ENCODE assay signal across 8 mouse cellular contexts in genomic region chr11:58981541-58982447, GRCm38 (mm10). TPM values are rescaled to one million over a fixed set of nuclear protein-coding genes. Genes with fewer than 3 reads are reported as not detected.
DNase-seq lines count a peak whose midpoint lies in the region; ATAC-seq and TF ChIP-seq lines count a peak whose summit lies in the region.

No protein-coding gene starts in this region.

- H3K9ac ChIP-seq in heart, embryonic 11.5 days (ENCODE audit: low read depth, low read length) = no peak overlapping the region

- no peak for ATAC-seq in heart, embryonic 11.5 days (replicated peaks; ENCODE audit: insufficient number of reproducible peaks, low FRiP score, low TSS enrichment)

- peaks cover 2% of the 10 kb centered on the region; the same call in 1 of the 2 replicates for H3K36me3 ChIP-seq in heart, embryonic 11.5 days (ENCODE audit: control insufficient read depth, insufficient read depth, low read length)
- H3K36me3 ChIP-seq in megakaryocyte, embryonic 14.5 days (replicated peaks; ENCODE audit: low read length) = peaks cover 65% of the 10 kb centered on the region

- H3K4me2 ChIP-seq in heart, embryonic 11.5 days = peak overlapping the region; percentile 16; the same call in 1 of the 2 replicates

- H3K27ac ChIP-seq in cortical plate, adult 2 months (ENCODE audit: insufficient read depth, low read length) = no peak overlapping the region
- peak overlapping the region; percentile 8; the same call in 1 of the 2 replicates for H3K27ac ChIP-seq in heart, embryonic 11.5 days (ENCODE audit: low read depth, low read length)

- peak overlapping the region; percentile 4; the same call in 1 of the 2 replicates for H3K4me3 ChIP-seq in cortical plate, adult 2 months (ENCODE audit: insufficient read depth, low read length)
- no peak overlapping the region for H3K4me3 ChIP-seq in heart, embryonic 11.5 days (ENCODE audit: low read depth, low read length)
- H3K4me3 ChIP-seq in megakaryocyte, embryonic 14.5 days (replicated peaks) = peak overlapping the region; percentile 43

- peak; percentile 56 for DNase-seq in adrenal gland, adult 2 months
- DNase-seq in adrenal gland, adult 8-10 months = no peak
- DNase-seq in 3134 (ENCODE audit: extremely low read depth, insufficient read length, low spot score) = peak; percentile 97
- DNase-seq in layer of hippocampus, postnatal 10 days (ENCODE audit: low spot score in 2 of 2) = peak; percentile 74 to 82
- peak; percentile 84 for DNase-seq in spleen, postnatal 36 days (ENCODE audit: low spot score in 2 of 2)

- peaks cover 12% of the 10 kb centered on the region for H3K4me1 ChIP-seq in cortical plate, adult 2 months (ENCODE audit: control insufficient read depth, insufficient read depth, low read length)
- H3K4me1 ChIP-seq in heart, embryonic 11.5 days (ENCODE audit: control insufficient read depth, insufficient read depth, low read length) = peaks cover 47% of the 10 kb centered on the region
- peaks cover 75% of the 10 kb centered on the region for H3K4me1 ChIP-seq in megakaryocyte, embryonic 14.5 days

- TF ChIP-seq CTCF in cortical plate, adult 2 months (IDR thresholded peaks at IDR 0.05; ENCODE audit: extremely low read depth, insufficient read depth, low read length) = peak; percentile 63

- TF ChIP-seq POLR2A in cortical plate, adult 2 months (IDR thresholded peaks at IDR 0.05; ENCODE audit: extremely low read depth, insufficient read depth, low read length) = no peak

- no peaks in the 10 kb centered on the region for H3K9me3 ChIP-seq in heart, embryonic 11.5 days (replicated peaks; ENCODE audit: control insufficient read depth, low read length)
- no peaks in the 10 kb centered on the region for H3K9me3 ChIP-seq in megakaryocyte, embryonic 14.5 days

- 51% methylated on average over 14 of the region's 14 CpGs for WGBS in heart, embryonic 11.5 days (ENCODE audit: insufficient replicate concordance)

- H3K27me3 ChIP-seq in heart, embryonic 11.5 days (ENCODE audit: control insufficient read depth, insufficient read depth, low read length) = no peaks in the 10 kb centered on the region
- H3K27me3 ChIP-seq in megakaryocyte, embryonic 14.5 days (replicated peaks) = no peaks in the 10 kb centered on the region

RNA-seq across cellular contexts. Expression of gene Trim11, which starts 3.9 kb away (rescaled TPM):
- total RNA-seq in adrenal gland, adult 2 months (2021) = 10 to 100 TPM; 21.3 to 23.4 TPM
- polyA plus RNA-seq in adrenal gland, adult 2 months (2012; rRNA removed) = 45.2 and 45.7 TPM in 2 replicates
- 10 to 100 TPM; 23.2 to 38.7 (median 31.3) TPM for total RNA-seq in adrenal gland, adult 8-10 months (2022)
- 25.9 and 26.7 TPM in 2 replicates for polyA plus RNA-seq in cortical plate, adult 2 months (2012; rRNA removed)
- polyA plus RNA-seq in heart, embryonic 11.5 days (2014; fragmentation: Nextera tagmentation; extraction: Ambion mirVana) = 26.1 and 27.5 TPM in 2 replicates
- 10 to 100 TPM; 24.7 to 28.6 TPM for total RNA-seq in layer of hippocampus, postnatal 10 days (2021)
- polyA plus RNA-seq in megakaryocyte, embryonic 14.5 days (2012; ENCODE audit: insufficient read depth, low replicate concordance) = 12.8 and 20.1 TPM in 2 replicates

RNA-seq across cellular contexts. Expression of gene Hist3h2a, which starts 27.3 kb away (rescaled TPM):
- 10 to 100 TPM; 13.5 to 26.3 TPM for total RNA-seq in adrenal gland, adult 2 months (2021)
- 15.4 and 19.1 TPM in 2 replicates for polyA plus RNA-seq in adrenal gland, adult 2 months (2012; rRNA removed)
- total RNA-seq in adrenal gland, adult 8-10 months (2022) = 10 to 100 TPM; 18.8 to 28.5 (median 26.2) TPM
- polyA plus RNA-seq in cortical plate, adult 2 months (2012; rRNA removed) = 40.1 and 42.8 TPM in 2 replicates
- 22.5 and 23.3 TPM in 2 replicates for polyA plus RNA-seq in heart, embryonic 11.5 days (2014; fragmentation: Nextera tagmentation; extraction: Ambion mirVana)
- total RNA-seq in layer of hippocampus, postnatal 10 days (2021) = 10 to 100 TPM; 59.3 to 61.6 TPM
- polyA plus RNA-seq in megakaryocyte, embryonic 14.5 days (2012; ENCODE audit: insufficient read depth, low replicate concordance) = 16.9 TPM in 1 of 2 replicates, not detected in the other

RNA-seq across cellular contexts. Expression of gene Trim17, which starts 27.3 kb away (rescaled TPM):
- under 1 TPM; 0.17 TPM for total RNA-seq in adrenal gland, adult 2 months (2021)
- 0.18 and 0.36 TPM in 2 replicates for polyA plus RNA-seq in adrenal gland, adult 2 months (2012; rRNA removed)
- total RNA-seq in adrenal gland, adult 8-10 months (2022) = under 1 TPM; 0.21 to 0.59 (median 0.46) TPM
- polyA plus RNA-seq in cortical plate, adult 2 months (2012; rRNA removed) = 6.6 and 7.4 TPM in 2 replicates
- polyA plus RNA-seq in heart, embryonic 11.5 days (2014; fragmentation: Nextera tagmentation; extraction: Ambion mirVana) = 1.0 and 1.1 TPM in 2 replicates
- 1 to 10 TPM; 2.9 to 3.7 TPM for total RNA-seq in layer of hippocampus, postnatal 10 days (2021)
- 11.3 and 13.8 TPM in 2 replicates for polyA plus RNA-seq in megakaryocyte, embryonic 14.5 days (2012; ENCODE audit: insufficient read depth, low replicate concordance)

RNA-seq across cellular contexts. Expression of gene Hist3h2ba, which starts 33.1 kb away (rescaled TPM):
- total RNA-seq in adrenal gland, adult 2 months (2021) = 1 to 10 TPM; 2.5 to 8.2 TPM
- polyA plus RNA-seq in adrenal gland, adult 2 months (2012; rRNA removed) = 5.1 and 9.1 TPM in 2 replicates
- total RNA-seq in adrenal gland, adult 8-10 months (2022) = 10 to 100 TPM in 2 of 4 experiments, 1 to 10 TPM in 2; 3.3 to 12.2 (median 7.8) TPM
- 101 and 112 TPM in 2 replicates for polyA plus RNA-seq in cortical plate, adult 2 months (2012; rRNA removed)
- polyA plus RNA-seq in heart, embryonic 11.5 days (2014; fragmentation: Nextera tagmentation; extraction: Ambion mirVana) = 6.4 and 8.4 TPM in 2 replicates
- 100 to 1,000 TPM; 146 to 155 TPM for total RNA-seq in layer of hippocampus, postnatal 10 days (2021)
- 5.3 and 6.7 TPM in 2 replicates for polyA plus RNA-seq in megakaryocyte, embryonic 14.5 days (2012; ENCODE audit: insufficient read depth, low replicate concordance)

RNA-seq across cellular contexts. Expression of gene Rnf187, which starts 43.1 kb away (rescaled TPM):
- total RNA-seq in adrenal gland, adult 2 months (2021) = 100 to 1,000 TPM; 143 to 198 TPM
- 545 and 648 TPM in 2 replicates for polyA plus RNA-seq in adrenal gland, adult 2 months (2012; rRNA removed)
- total RNA-seq in adrenal gland, adult 8-10 months (2022) = 100 to 1,000 TPM; 179 to 200 (median 190) TPM
- polyA plus RNA-seq in cortical plate, adult 2 months (2012; rRNA removed) = 567 and 588 TPM in 2 replicates
- 172 and 192 TPM in 2 replicates for polyA plus RNA-seq in heart, embryonic 11.5 days (2014; fragmentation: Nextera tagmentation; extraction: Ambion mirVana)
- total RNA-seq in layer of hippocampus, postnatal 10 days (2021) = 100 to 1,000 TPM; 453 to 458 TPM
- 271 and 450 TPM in 2 replicates for polyA plus RNA-seq in megakaryocyte, embryonic 14.5 days (2012; ENCODE audit: insufficient read depth, low replicate concordance)
